Mouse (Mus musculus) liver, adult 2 months (tissue): ENCODE measurements around the gene Ctsc. TPM values are rescaled to one million over a fixed set of nuclear protein-coding genes. Genes with fewer than 3 reads are reported as not detected.

Experiments
- DNase-seq: peaks from one replicate; pipeline ENCODE4 v3.0.0-alpha.2; 2011; ENCODE audit warnings: low read depth, low spot score; ENCODE audit errors: extremely low read depth
- H3K27ac ChIP-seq: fragments of 200-500 bp; replicated peaks from 2 replicates; pipeline ENCODE4 v1.5.1; 2012; ENCODE audit warnings: low read depth, mild to moderate bottlenecking, control low read depth, inconsistent platforms, low read length; ENCODE audit not compliant: insufficient read depth
- H3K27me3 ChIP-seq: fragments of 200-500 bp; 2 replicates; pipeline ENCODE4 v1.6.1; 2012; ENCODE audit warnings: mild to moderate bottlenecking, moderate library complexity, low read length, inconsistent platforms; ENCODE audit not compliant: control insufficient read depth, insufficient read depth
- H3K36me3 ChIP-seq: fragments of 200-500 bp; 2 replicates; pipeline ENCODE4 v1.6.1; 2012; ENCODE audit warnings: low read length, inconsistent platforms; ENCODE audit not compliant: control insufficient read depth, insufficient read depth
- H3K4me1 ChIP-seq: fragments of 200-500 bp; 2 replicates; pipeline ENCODE4 v1.6.1; 2011; ENCODE audit warnings: low read length; ENCODE audit not compliant: control insufficient read depth, insufficient read depth
- H3K4me3 ChIP-seq: fragments of 200-500 bp; 2 replicates; pipeline ENCODE4 v1.5.1; 2011; ENCODE audit warnings: low read depth, mild to moderate bottlenecking, control low read depth, low read length, moderate library complexity; ENCODE audit not compliant: insufficient read depth
- H3K79me2 ChIP-seq: fragments of 200-500 bp; 2 replicates; pipeline ENCODE4 v1.6.1; 2012; ENCODE audit warnings: inconsistent platforms, mild to moderate bottlenecking, low read length, moderate library complexity; ENCODE audit not compliant: control insufficient read depth, insufficient read depth
- H3K9ac ChIP-seq: fragments of 200-500 bp; 2 replicates; pipeline ENCODE4 v1.6.1; 2012; ENCODE audit warnings: low read depth, mild to moderate bottlenecking, control low read depth, inconsistent platforms, low read length
- CTCF ChIP-seq: fragments of 200-500 bp; IDR thresholded peaks from 2 replicates; pipeline ENCODE4 v1.5.1; 2011; ENCODE audit warnings: low read depth, low read length, control low read depth
- POLR2A ChIP-seq: fragments of 200-500 bp; IDR thresholded peaks from 2 replicates; pipeline ENCODE4 v1.6.1; 2011; ENCODE audit warnings: low read length, control low read depth; ENCODE audit not compliant: insufficient read depth; ENCODE audit errors: extremely low read depth
- WGBS: fragments of 180-500 bp; shearing (Covaris S2); methylation state at CpG from one replicate; pipeline ENCODE4 v1.1.7; 2018; 5-methylcytosine and 5-hydroxymethylcytosine counted together
- polyA plus RNA-seq: library from polyadenylated mRNA; depleted of rRNA; stranded (reverse); fragments of >200 nt; gene quantifications from 2 replicates; pipeline ENCODE4 v1.2.3, GENCODE M21; 2012; rRNA removed
- total RNA-seq: library from RNA; depleted of rRNA; stranded (reverse); fragments of >200 nt; gene quantifications from 2 replicates; pipeline ENCODE4 v1.2.3, GENCODE M21; 2014; rRNA removed

Ctsc gene
- total RNA-seq (124 and 131 TPM in 2 replicates), polyA plus RNA-seq (83.6 and 93.6 TPM in 2 replicates)

- Histone ChIP-seq H3K4me1 (no peaks in the 10 kb centered on the region; the same call in 1 of the 2 replicates), H3K4me3 (peak within 1 kb of the TSS; percentile 85), H3K27ac (peak within 1 kb of the TSS; percentile 70), H3K27me3 (no peaks in the 10 kb centered on the region), H3K36me3 (peaks cover 6% of the 10 kb centered on the region), H3K79me2 (no peaks in the 10 kb centered on the region), H3K9ac (peak within 1 kb of the TSS; percentile 86)
- 4% methylated on average over 34 of the region's 34 CpGs for WGBS
- DNase-seq: peak; percentile 64
- TF ChIP-seq POLR2A (peak; percentile 60; the same call in 1 of the 2 replicates), CTCF (no peak)
Observed at GRCm38 (mm10) chr7:88277858-88278627, at the start of gene Ctsc. Gene Ctsc (plus strand): TSS chr7:88278085.

GRCm38 (mm10) chr7:88229051-88229450 lies 48.8 kb upstream of the Ctsc start:
- Histone ChIP-seq H3K36me3 (no peaks in the 10 kb centered on the region), H3K79me2 (no peaks in the 10 kb centered on the region), H3K27me3 (no peaks in the 10 kb centered on the region), H3K4me3 (no peak overlapping the region), H3K27ac (no peak overlapping the region), H3K9ac (no peak overlapping the region), H3K4me1 (no peaks in the 10 kb centered on the region)
- no peak for TF ChIP-seq POLR2A
- no peak for TF ChIP-seq CTCF
- DNase-seq: no peak
- 59% methylated on average over 2 of the region's 2 CpGs for WGBS

- H3K79me2 ChIP-seq: no peaks in the 10 kb centered on the region
- DNase-seq: no peak
- WGBS: 90% methylated on average over 4 of the region's 4 CpGs
Observed at GRCm38 (mm10) chr7:88230121-88230520, 47.8 kb upstream of the Ctsc start.

GRCm38 (mm10) chr7:88230756-88231522 lies 46.9 kb upstream of the Ctsc start:
- no peak for TF ChIP-seq CTCF
- TF ChIP-seq POLR2A: no peak
- no peaks in the 10 kb centered on the region for H3K4me1 ChIP-seq
- no peaks in the 10 kb centered on the region for H3K36me3 ChIP-seq
- no peak overlapping the region for H3K4me3 ChIP-seq
- DNase-seq: no peak
- 89% methylated on average over 7 of the region's 7 CpGs for WGBS
- no peaks in the 10 kb centered on the region for H3K79me2 ChIP-seq
- H3K27ac ChIP-seq: no peak overlapping the region
- no peaks in the 10 kb centered on the region for H3K27me3 ChIP-seq
- H3K9ac ChIP-seq: no peak overlapping the region

More at GRCm38 (mm10) chr7:88230121-88230520, 47.8 kb upstream of the Ctsc start:
- TF ChIP-seq CTCF (no peak), POLR2A (no peak)
- Histone ChIP-seq H3K36me3 (no peaks in the 10 kb centered on the region), H3K4me3 (no peak overlapping the region), H3K9ac (no peak overlapping the region), H3K27ac (no peak overlapping the region), H3K4me1 (no peaks in the 10 kb centered on the region), H3K27me3 (no peaks in the 10 kb centered on the region)

GRCm38 (mm10) chr7:88243059-88243458 lies 34.8 kb upstream of the Ctsc start:
- H3K9ac ChIP-seq: no peak overlapping the region
- H3K79me2 ChIP-seq: no peaks in the 10 kb centered on the region
- 57% methylated on average over 3 of the region's 3 CpGs for WGBS
- H3K27ac ChIP-seq: no peak overlapping the region
- H3K4me3 ChIP-seq: no peak overlapping the region
- H3K36me3 ChIP-seq: no peaks in the 10 kb centered on the region
- DNase-seq: peak; percentile 42
- H3K4me1 ChIP-seq: no peaks in the 10 kb centered on the region
- H3K27me3 ChIP-seq: no peaks in the 10 kb centered on the region
- TF ChIP-seq CTCF (no peak), POLR2A (no peak)
